Mouse (Mus musculus) embryonic fibroblast, embryonic 13.5 days (primary cell): ENCODE results near the gene Uchl5.

ENCODE experiments used
- CTCF ChIP-seq: IDR thresholded peaks from 2 replicates; pipeline ENCODE4 v1.5.1; 2011; ENCODE audit warnings: mild to moderate bottlenecking, control low read depth, low read length, moderate library complexity, borderline replicate concordance; ENCODE audit not compliant: insufficient read depth
- POLR2A ChIP-seq: IDR thresholded peaks from 2 replicates; pipeline ENCODE4 v1.6.1; 2011; ENCODE audit warnings: low read depth, mild to moderate bottlenecking, control low read depth, low read length, moderate library complexity

DNA sequence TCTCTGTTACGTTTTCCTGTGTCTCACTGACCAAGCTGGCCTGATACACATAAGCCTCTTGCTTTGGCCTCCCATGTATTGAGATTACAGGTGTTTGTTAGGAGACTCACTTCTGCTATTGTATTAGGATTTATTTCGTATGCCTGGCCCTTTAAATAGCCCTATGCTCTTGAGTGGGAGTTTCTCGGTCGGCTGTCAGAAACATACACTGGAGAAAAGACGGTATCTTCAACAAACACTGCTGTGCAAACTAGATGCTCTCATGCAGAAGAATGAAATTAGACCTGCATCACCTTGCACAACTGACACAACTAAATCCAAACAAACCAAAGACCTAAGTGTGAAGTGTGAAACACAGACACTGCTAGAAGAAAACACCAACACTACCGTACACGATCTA lies 4.0 kb upstream of the Uchl5 start:
- TF ChIP-seq CTCF (no peak), POLR2A (no peak)
